In genomic region chr19:37208176-37208755, GRCm38 (mm10) we compare ENCODE assay signal across 8 mouse cellular contexts. TPM values are rescaled to one million over a fixed set of nuclear protein-coding genes. Genes with fewer than 3 reads are reported as not detected.
DNase-seq lines count a peak whose midpoint lies in the region; ATAC-seq and TF ChIP-seq lines count a peak whose summit lies in the region.

TSS of gene Cpeb3 (minus strand) at chr19:37208601.

- H3K4me1 ChIP-seq in E14TG2a.4 (replicated peaks; ENCODE audit: low read depth, low read length), result peaks cover 41% of the 10 kb centered on the region
- H3K4me1 ChIP-seq in heart, embryonic 16.5 days (ENCODE audit: control insufficient read depth, insufficient read depth, low read length), result peaks cover 16% of the 10 kb centered on the region
- peaks cover 33% of the 10 kb centered on the region for H3K4me1 ChIP-seq in liver, embryonic 16.5 days (ENCODE audit: control insufficient read depth, low read depth, low read length)
- no peaks in the 10 kb centered on the region for H3K4me1 ChIP-seq in olfactory bulb, adult 2 months (ENCODE audit: control insufficient read depth, insufficient read depth, low read length)

- H3K4me2 ChIP-seq in heart, embryonic 16.5 days (ENCODE audit: low read depth, low read length), result peak within 1 kb of the TSS; percentile 76
- peak within 1 kb of the TSS; percentile 69 for H3K4me2 ChIP-seq in liver, embryonic 16.5 days (ENCODE audit: low read depth, low read length)

- peak within 1 kb of the TSS; percentile 94 for H3K27ac ChIP-seq in heart, embryonic 16.5 days (ENCODE audit: low read length)
- peak within 1 kb of the TSS; percentile 91 for H3K27ac ChIP-seq in liver, embryonic 16.5 days (ENCODE audit: low read length)
- H3K27ac ChIP-seq in olfactory bulb, adult 2 months (ENCODE audit: insufficient read depth, low read depth, low read length), result 0 out of 2 replicates have a peak within 1 kb of the TSS, but pooled peaks have one; percentile 30

- no peak for TF ChIP-seq POLR2A in olfactory bulb, adult 2 months (IDR thresholded peaks at IDR 0.05; ENCODE audit: insufficient read depth, low read depth, low read length)

- H3K4me3 ChIP-seq in E14TG2a.4 (replicated peaks; ENCODE audit: low read length), result peak within 1 kb of the TSS; percentile 99
- peak within 1 kb of the TSS; percentile 99 for H3K4me3 ChIP-seq in heart, embryonic 16.5 days (ENCODE audit: low read length)
- H3K4me3 ChIP-seq in liver, embryonic 16.5 days (ENCODE audit: low read depth, low read length), result peak within 1 kb of the TSS; percentile 77
- H3K4me3 ChIP-seq in olfactory bulb, adult 2 months (ENCODE audit: insufficient read depth, low read depth, low read length), result peak within 1 kb of the TSS; percentile 55

- peak; percentile 4; the same call in 1 of the 2 replicates for ATAC-seq in erythroid progenitor cell, adult 5-6 weeks (replicated peaks; ENCODE audit: low FRiP score, poor library complexity, severe bottlenecking)
- no peak for ATAC-seq in heart, embryonic 16.5 days (replicated peaks; ENCODE audit: extremely low read depth, insufficient read depth, low FRiP score)
- ATAC-seq in liver, embryonic 16.5 days (ENCODE audit: low read depth), result no peak

- no peaks in the 10 kb centered on the region for H3K9me3 ChIP-seq in E14TG2a.4 (ENCODE audit: low read length)
- no peaks in the 10 kb centered on the region for H3K9me3 ChIP-seq in heart, embryonic 16.5 days (replicated peaks; ENCODE audit: control insufficient read depth, low read length)
- no peaks in the 10 kb centered on the region for H3K9me3 ChIP-seq in liver, embryonic 16.5 days (replicated peaks; ENCODE audit: control insufficient read depth, low read length)

- peak; percentile 54 for DNase-seq in adrenal gland, postnatal 10 days
- peak; percentile 59 for DNase-seq in kidney, postnatal 10 days
- peak; percentile 14 to 17 for DNase-seq in thymus, postnatal 36 days

- H3K9ac ChIP-seq in heart, embryonic 16.5 days (ENCODE audit: low read length), result peak within 1 kb of the TSS; percentile 99
- peak within 1 kb of the TSS; percentile 96 for H3K9ac ChIP-seq in liver, embryonic 16.5 days (ENCODE audit: low read depth, low read length)

- peaks cover 33% of the 10 kb centered on the region for H3K36me3 ChIP-seq in E14TG2a.4 (ENCODE audit: insufficient read depth, low read length)
- peaks cover 14% of the 10 kb centered on the region for H3K36me3 ChIP-seq in heart, embryonic 16.5 days (ENCODE audit: control insufficient read depth, insufficient read depth)
- H3K36me3 ChIP-seq in liver, embryonic 16.5 days (ENCODE audit: control insufficient read depth, insufficient read depth), result peaks cover 22% of the 10 kb centered on the region

- WGBS in heart, embryonic 16.5 days, result under 1% methylated on average over 15 of the region's 15 CpGs
- WGBS in liver, embryonic 16.5 days (ENCODE audit: insufficient replicate concordance), result 1% methylated on average over 15 of the region's 15 CpGs
- WGBS in olfactory bulb, adult 2 months, result under 1% methylated on average over 15 of the region's 15 CpGs

- H3K27me3 ChIP-seq in E14TG2a.4 (ENCODE audit: insufficient read depth, low read length), result peaks cover 7% of the 10 kb centered on the region; the same call in 1 of the 2 replicates
- H3K27me3 ChIP-seq in heart, embryonic 16.5 days (ENCODE audit: control insufficient read depth, insufficient read depth, low read length), result no peaks in the 10 kb centered on the region
- no peaks in the 10 kb centered on the region for H3K27me3 ChIP-seq in liver, embryonic 16.5 days (ENCODE audit: control insufficient read depth, insufficient read depth, low read depth, low read length)

- TF ChIP-seq CTCF in E14TG2a.4 (conservative IDR thresholded peaks at IDR 0.05; ENCODE audit: low read length), result no peak; the same call in 1 of the 2 replicates
- no peak for TF ChIP-seq CTCF in olfactory bulb, adult 2 months (IDR thresholded peaks at IDR 0.05; ENCODE audit: insufficient read depth, low read depth, low read length)

RNA-seq across cellular contexts. Expression of gene Cpeb3, which starts in this region (rescaled TPM):
- 10 to 100 TPM; 14.2 to 26.8 TPM for total RNA-seq in adrenal gland, postnatal 10 days (2021)
- total RNA-seq in erythroid progenitor cell, adult 5-6 weeks (2015; ENCODE audit: low replicate concordance), result 39.6 and 42.8 TPM in 2 replicates
- 38.5 and 42.5 TPM in 2 replicates for total RNA-seq in erythroid progenitor cell, adult 5-6 weeks (2017; ENCODE audit: low replicate concordance)
- 7.4 and 8.2 TPM in 2 replicates for polyA plus RNA-seq in heart, embryonic 16.5 days (2015; fragmentation: Nextera tagmentation; extraction: Ambion mirVana)
- polyA plus RNA-seq in liver, embryonic 16.5 days (2015; fragmentation: Nextera tagmentation; extraction: Ambion mirVana), result 3.7 and 3.8 TPM in 2 replicates
- not detected in 2 replicates for polyA plus RNA-seq in olfactory bulb, adult 2 months (2012; ENCODE audit: insufficient read depth, insufficient read length, low replicate concordance, missing spikeins)

Comparison
In these comparisons a context has a peak if more than half of its experiments do, and no peak if none do; other contexts are left out.
1. H3K27ac ChIP-seq: peak in every context shown above with its lines; median percentile 94 in heart, embryonic 16.5 days; 91 in liver, embryonic 16.5 days; 30 in olfactory bulb, adult 2 months.